Comparison of ENCODE assay signal across 8 mouse cellular contexts in genomic region chr6:128445761-128446535, GRCm38 (mm10). TPM values are rescaled to one million over a fixed set of nuclear protein-coding genes. Genes with fewer than 3 reads are reported as not detected.
DNase-seq lines count a peak whose midpoint lies in the region; ATAC-seq lines count a peak whose summit lies in the region.

No protein-coding gene starts in this region.

- peak; percentile 72 for ATAC-seq in forebrain, embryonic 13.5 days
- ATAC-seq in hindbrain, embryonic 12.5 days (ENCODE audit: low FRiP score) = peak; percentile 39
- 0 out of 2 replicates have a peak, but pooled peaks have one; percentile 52 for ATAC-seq in limb, embryonic 13.5 days (ENCODE audit: low FRiP score, low read depth)
- peak; percentile 64 for ATAC-seq in midbrain, embryonic 12.5 days (ENCODE audit: low FRiP score, low read depth)

- 13% methylated on average over 14 of the region's 14 CpGs for WGBS in forebrain, embryonic 13.5 days
- WGBS in hindbrain, embryonic 12.5 days = 12% methylated on average over 14 of the region's 14 CpGs
- 13% methylated on average over 14 of the region's 14 CpGs for whole genome bisulfite sequencing in limb, embryonic 13.5 days
- WGBS in midbrain, embryonic 12.5 days = 11% methylated on average over 14 of the region's 14 CpGs

- H3K4me1 ChIP-seq in forebrain, embryonic 13.5 days = peaks cover 9% of the 10 kb centered on the region
- no peaks in the 10 kb centered on the region for H3K4me1 ChIP-seq in hindbrain, embryonic 12.5 days
- H3K4me1 ChIP-seq in limb, embryonic 13.5 days = no peaks in the 10 kb centered on the region
- 0 out of 2 replicates have a peak, but pooled peaks cover 11% of the 10 kb centered on the region for H3K4me1 ChIP-seq in midbrain, embryonic 12.5 days

- no peak overlapping the region; the same call in 1 of the 2 replicates for H3K9ac ChIP-seq in forebrain, embryonic 13.5 days
- H3K9ac ChIP-seq in hindbrain, embryonic 12.5 days = no peak overlapping the region
- H3K9ac ChIP-seq in limb, embryonic 13.5 days = no peak overlapping the region
- H3K9ac ChIP-seq in midbrain, embryonic 12.5 days (replicated peaks) = no peak overlapping the region

- H3K27ac ChIP-seq in forebrain, embryonic 13.5 days = no peak overlapping the region
- no peak overlapping the region for H3K27ac ChIP-seq in hindbrain, embryonic 12.5 days
- no peak overlapping the region for H3K27ac ChIP-seq in limb, embryonic 13.5 days
- H3K27ac ChIP-seq in midbrain, embryonic 12.5 days (replicated peaks) = no peak overlapping the region

- H3K36me3 ChIP-seq in forebrain, embryonic 13.5 days (ENCODE audit: poor library complexity, severe bottlenecking) = no peaks in the 10 kb centered on the region
- H3K36me3 ChIP-seq in hindbrain, embryonic 12.5 days = no peaks in the 10 kb centered on the region
- no peaks in the 10 kb centered on the region for H3K36me3 ChIP-seq in limb, embryonic 13.5 days
- H3K36me3 ChIP-seq in midbrain, embryonic 12.5 days = no peaks in the 10 kb centered on the region

- peak overlapping the region; percentile 36 for H3K4me2 ChIP-seq in forebrain, embryonic 13.5 days
- H3K4me2 ChIP-seq in hindbrain, embryonic 12.5 days (replicated peaks) = peak overlapping the region; percentile 38
- H3K4me2 ChIP-seq in limb, embryonic 13.5 days (replicated peaks) = peak overlapping the region; percentile 27
- H3K4me2 ChIP-seq in midbrain, embryonic 12.5 days (replicated peaks) = peak overlapping the region; percentile 34

- H3K9me3 ChIP-seq in forebrain, embryonic 13.5 days (replicated peaks) = no peaks in the 10 kb centered on the region
- H3K9me3 ChIP-seq in hindbrain, embryonic 12.5 days (replicated peaks) = no peaks in the 10 kb centered on the region
- H3K9me3 ChIP-seq in limb, embryonic 13.5 days = no peaks in the 10 kb centered on the region
- H3K9me3 ChIP-seq in midbrain, embryonic 12.5 days = no peaks in the 10 kb centered on the region

- no peak overlapping the region for H3K4me3 ChIP-seq in forebrain, embryonic 13.5 days
- no peak overlapping the region for H3K4me3 ChIP-seq in hindbrain, embryonic 12.5 days
- H3K4me3 ChIP-seq in limb, embryonic 13.5 days = no peak overlapping the region
- H3K4me3 ChIP-seq in midbrain, embryonic 12.5 days = no peak overlapping the region

- DNase-seq in right cerebral cortex, adult 18-20 months = peak; percentile 59
- no peak for DNase-seq in right cerebral cortex, postnatal 14 days
- peak; percentile 87 for DNase-seq in brain, adult 2 months (ENCODE audit: low read depth, low spot score)
- DNase-seq in yolk sac, embryonic 10.5 days (ENCODE audit: low spot score) = peak; percentile 77

- no peaks in the 10 kb centered on the region for H3K27me3 ChIP-seq in forebrain, embryonic 13.5 days
- no peaks in the 10 kb centered on the region for H3K27me3 ChIP-seq in hindbrain, embryonic 12.5 days
- H3K27me3 ChIP-seq in limb, embryonic 13.5 days = no peaks in the 10 kb centered on the region
- H3K27me3 ChIP-seq in midbrain, embryonic 12.5 days = no peaks in the 10 kb centered on the region

RNA-seq across cellular contexts. Expression of gene Fkbp4, which starts 7.5 kb away (rescaled TPM):
- polyA plus RNA-seq in forebrain, embryonic 13.5 days (2015; fragmentation: Nextera tagmentation; extraction: Ambion mirVana) = 454 and 497 TPM in 2 replicates
- 415 and 439 TPM in 2 replicates for polyA plus RNA-seq in hindbrain, embryonic 12.5 days (2016; fragmentation: Nextera tagmentation; extraction: Ambion mirVana)
- polyA plus RNA-seq in limb, embryonic 13.5 days (2015; fragmentation: Nextera tagmentation; extraction: Ambion mirVana) = 434 and 451 TPM in 2 replicates
- polyA plus RNA-seq in midbrain, embryonic 12.5 days (2016; fragmentation: Nextera tagmentation; extraction: Ambion mirVana) = 496 and 515 TPM in 2 replicates

RNA-seq across cellular contexts. Expression of gene Itfg2, which starts 21.2 kb away (rescaled TPM):
- 35.2 and 38.1 TPM in 2 replicates for polyA plus RNA-seq in forebrain, embryonic 13.5 days (2015; fragmentation: Nextera tagmentation; extraction: Ambion mirVana)
- 33.4 and 37.7 TPM in 2 replicates for polyA plus RNA-seq in hindbrain, embryonic 12.5 days (2016; fragmentation: Nextera tagmentation; extraction: Ambion mirVana)
- 41.1 and 41.3 TPM in 2 replicates for polyA plus RNA-seq in limb, embryonic 13.5 days (2015; fragmentation: Nextera tagmentation; extraction: Ambion mirVana)
- polyA plus RNA-seq in midbrain, embryonic 12.5 days (2016; fragmentation: Nextera tagmentation; extraction: Ambion mirVana) = 39.2 TPM in 2 replicates

RNA-seq across cellular contexts. Expression of gene Nrip2, which starts 46.9 kb away (rescaled TPM):
- 3.8 and 5.2 TPM in 2 replicates for polyA plus RNA-seq in forebrain, embryonic 13.5 days (2015; fragmentation: Nextera tagmentation; extraction: Ambion mirVana)
- polyA plus RNA-seq in hindbrain, embryonic 12.5 days (2016; fragmentation: Nextera tagmentation; extraction: Ambion mirVana) = 4.1 and 5.6 TPM in 2 replicates
- 5.9 and 6.9 TPM in 2 replicates for polyA plus RNA-seq in limb, embryonic 13.5 days (2015; fragmentation: Nextera tagmentation; extraction: Ambion mirVana)
- polyA plus RNA-seq in midbrain, embryonic 12.5 days (2016; fragmentation: Nextera tagmentation; extraction: Ambion mirVana) = 4.1 and 5.4 TPM in 2 replicates
